Mouse (Mus musculus) ES-Bruce4 (cell line): Measurements from ENCODE around the gene Gpc5.

ENCODE experiments used
- CTCF ChIP-seq: IDR thresholded peaks from one replicate; pipeline ENCODE4 v1.8.1; 2011; ENCODE audit warnings: low read depth, low read length
- EP300 ChIP-seq: IDR thresholded peaks from 2 replicates; pipeline ENCODE4 v1.6.1; 2011; ENCODE audit warnings: low read depth, low read length; ENCODE audit not compliant: insufficient read depth
- POLR2A ChIP-seq: IDR thresholded peaks from one replicate; pipeline ENCODE4 v1.8.1; 2011; ENCODE audit warnings: low read length; ENCODE audit not compliant: insufficient read depth

GRCm38 (mm10) chr14:116210304-116210703, 1118.3 kb downstream of the Gpc5 start:
- TF ChIP-seq CTCF (no peak), POLR2A (no peak), EP300 (no peak)
